Mouse (Mus musculus) brain, embryonic 18.5 days (tissue): ENCODE measurements around the gene Kcnt1.

Source experiments
- DNase-seq: peaks from one replicate; pipeline ENCODE4 v3.0.0-alpha.2; 2012; ENCODE audit warnings: low read depth, low spot score

The Kcnt1 gene

DNA sequence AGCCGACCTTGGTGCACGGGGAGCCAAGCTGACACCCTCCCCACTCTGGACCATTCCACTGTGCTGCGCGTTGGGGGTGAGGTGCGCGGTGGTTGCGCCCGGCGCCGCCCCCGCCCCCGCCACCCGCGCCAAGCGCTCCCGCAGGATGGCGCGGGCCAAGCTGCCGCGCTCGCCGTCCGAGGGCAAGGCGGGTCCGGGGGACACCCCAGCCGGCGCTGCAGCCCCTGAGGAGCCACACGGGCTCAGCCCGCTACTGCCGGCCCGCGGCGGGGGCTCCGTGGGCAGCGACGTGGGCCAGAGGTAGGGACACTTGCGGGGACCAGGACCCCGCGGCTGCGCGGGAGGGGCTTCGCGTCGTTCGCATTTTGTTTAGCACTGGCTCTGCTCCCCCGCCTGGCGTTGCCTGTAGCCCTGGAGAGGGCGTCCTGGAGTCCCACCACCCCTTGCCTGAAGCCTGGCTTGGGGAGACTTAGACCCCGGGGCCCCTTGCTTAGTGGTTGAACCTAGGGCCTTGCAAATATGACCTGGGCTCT, 14.3 kb downstream of the Kcnt1 start:
- no peak for DNase-seq

GRCm38 (mm10) chr2:25878516-25878915, 15.0 kb downstream of the Kcnt1 start:
- no peak for DNase-seq

GRCm38 (mm10) chr2:25879061-25879460, 15.5 kb downstream of the Kcnt1 start:
- DNase-seq, result no peak

- DNase-seq, result no peak
These were observed 18.7 kb downstream of the Kcnt1 start for GRCm38 (mm10) chr2:25882276-25882675.

DNA sequence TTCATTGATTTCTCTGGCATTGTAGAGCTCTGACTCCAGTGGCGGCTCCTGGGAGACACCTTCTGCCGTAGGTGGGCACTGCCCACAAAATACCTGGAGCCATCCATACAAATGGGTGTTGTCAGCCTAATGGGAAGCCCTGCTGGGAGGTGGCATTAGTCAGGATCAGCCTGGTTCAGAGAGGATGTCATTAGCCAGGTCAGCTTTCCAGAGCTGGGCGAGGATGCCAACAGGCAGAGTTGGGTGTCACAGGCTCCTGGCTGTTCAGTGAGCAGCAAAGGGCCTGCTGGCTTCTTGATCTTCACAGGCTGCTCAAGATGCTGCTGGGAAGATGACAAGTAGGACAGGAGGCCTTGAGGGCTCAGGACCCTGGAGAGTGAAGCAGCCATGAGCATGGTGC, 21.2 kb downstream of the Kcnt1 start:
- no peak for DNase-seq

DNA sequence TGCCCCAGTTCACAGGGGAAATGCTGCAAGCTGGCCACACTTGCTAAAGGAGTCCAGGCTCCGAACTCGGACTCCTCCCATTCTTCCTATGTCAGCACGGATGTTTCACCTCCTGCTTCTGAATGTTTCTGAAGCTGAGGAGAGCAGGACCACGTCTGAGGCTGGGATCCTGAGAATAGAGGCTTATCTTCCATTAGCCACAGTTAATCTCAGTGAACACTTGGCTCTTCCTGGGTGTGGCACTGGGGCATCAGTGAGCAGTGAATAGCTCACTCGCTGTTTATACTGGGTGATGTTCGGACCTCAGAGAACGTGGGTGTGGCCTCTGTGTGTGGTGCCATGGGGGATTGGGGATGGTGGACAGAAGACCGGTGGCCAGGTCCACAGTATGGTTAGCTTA, 23.7 kb downstream of the Kcnt1 start:
- DNase-seq, result no peak

- DNase-seq, result no peak
These were observed 24.6 kb downstream of the Kcnt1 start for GRCm38 (mm10) chr2:25888144-25888543.

DNA sequence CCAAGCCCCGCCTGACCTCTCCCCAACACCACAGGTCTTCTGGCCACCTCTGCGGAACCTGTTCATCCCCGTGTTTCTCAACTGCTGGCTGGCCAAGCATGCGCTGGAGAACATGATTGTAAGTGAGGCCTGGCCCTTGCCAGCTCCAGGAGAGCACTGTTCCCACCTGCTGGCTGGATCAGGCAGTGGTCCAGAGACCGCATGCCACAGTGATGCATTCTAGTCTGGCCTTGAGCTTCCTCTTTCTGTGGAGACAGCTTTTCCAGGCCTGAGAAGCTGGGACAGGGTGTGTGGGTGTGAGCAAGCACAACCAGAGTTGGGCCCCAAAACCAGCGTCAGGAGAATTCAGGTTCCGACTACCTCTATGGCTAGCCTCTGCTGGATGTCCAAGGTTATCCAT, 28.9 kb downstream of the Kcnt1 start:
- no peak for DNase-seq

GRCm38 (mm10) chr2:25898970-25899369, 35.4 kb downstream of the Kcnt1 start:
- no peak for DNase-seq

DNA sequence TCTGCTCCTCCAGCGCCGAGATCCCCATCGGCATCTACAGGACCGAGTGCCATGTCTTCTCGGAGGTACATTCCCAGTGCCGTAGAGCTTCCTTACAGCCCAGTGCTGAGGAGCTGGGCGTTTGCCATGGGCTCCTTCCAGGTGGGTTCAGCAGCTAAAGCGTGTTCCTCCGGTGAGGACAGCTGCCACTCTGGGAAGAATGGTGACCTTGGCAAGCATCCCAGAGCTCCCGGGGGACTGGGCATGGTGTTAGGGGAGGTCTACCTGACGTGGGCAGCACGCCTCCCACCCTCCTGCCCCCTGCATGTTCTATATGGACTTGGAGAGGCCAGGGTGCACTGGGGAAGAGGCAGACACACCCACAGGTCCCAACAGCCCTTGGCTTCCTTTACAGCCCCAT, 46.3 kb downstream of the Kcnt1 start:
- DNase-seq, result no peak

DNA sequence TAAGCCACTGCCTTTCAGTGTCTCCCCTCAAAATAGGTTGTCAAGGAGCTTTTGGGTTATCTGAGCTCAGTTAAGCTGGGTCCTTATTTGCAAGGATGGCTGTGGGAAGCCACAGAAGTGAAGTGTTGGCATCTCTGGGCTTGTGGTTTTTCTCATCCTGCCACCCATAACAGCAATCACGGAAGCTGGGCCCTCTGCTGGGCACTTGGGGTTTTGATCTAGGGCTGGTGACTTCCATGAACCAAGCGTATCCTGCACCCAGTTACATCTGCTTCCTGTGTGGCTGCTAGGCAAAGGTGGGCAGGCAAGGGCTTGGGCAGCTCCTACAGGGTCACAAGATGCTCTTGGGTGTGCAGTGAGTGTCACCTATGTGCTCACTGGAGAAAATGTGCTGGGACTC, 49.7 kb downstream of the Kcnt1 start:
- DNase-seq, result no peak

DNA sequence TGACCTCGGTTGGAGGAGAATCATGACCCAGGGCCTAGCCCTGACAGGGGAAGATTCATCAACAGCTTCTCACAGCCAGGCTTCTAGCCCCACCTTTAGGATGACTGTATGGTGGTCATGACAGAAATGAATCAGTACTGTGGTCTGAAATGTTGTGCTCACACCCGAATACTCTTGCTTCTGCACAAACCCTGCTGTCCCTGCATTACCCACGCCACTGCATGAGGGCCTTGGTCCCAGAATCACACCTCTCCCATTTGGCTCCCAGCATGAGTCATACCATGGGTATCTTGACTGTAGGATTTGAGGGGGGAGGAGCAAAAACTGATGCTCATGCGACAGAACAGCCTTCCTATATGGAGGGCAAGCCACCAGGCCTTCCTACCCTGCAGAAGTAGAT, 50.7 kb downstream of the Kcnt1 start:
- no peak for DNase-seq

GRCm38 (mm10) chr2:25914821-25915220, 51.3 kb downstream of the Kcnt1 start:
- no peak for DNase-seq

GRCm38 (mm10) chr2:25918408-25918807, 54.9 kb downstream of the Kcnt1 start:
- no peak for DNase-seq

GRCm38 (mm10) chr2:25919972-25920371, 56.4 kb downstream of the Kcnt1 start:
- no peak for DNase-seq

- DNase-seq, result no peak
These were observed 60.3 kb downstream of the Kcnt1 start for GRCm38 (mm10) chr2:25923799-25924198.

- DNase-seq, result no peak
These were observed 61.4 kb downstream of the Kcnt1 start for GRCm38 (mm10) chr2:25924934-25925333.

GRCm38 (mm10) chr2:25927821-25928220, 64.3 kb downstream of the Kcnt1 start:
- DNase-seq, result no peak

GRCm38 (mm10) chr2:25931249-25931859, 67.8 kb downstream of the Kcnt1 start:
- DNase-seq, result no peak

GRCm38 (mm10) chr2:25940503-25940902, 77.0 kb downstream of the Kcnt1 start:
- DNase-seq, result no peak

GRCm38 (mm10) chr2:25943822-25944221, 80.3 kb downstream of the Kcnt1 start:
- no peak for DNase-seq

DNA sequence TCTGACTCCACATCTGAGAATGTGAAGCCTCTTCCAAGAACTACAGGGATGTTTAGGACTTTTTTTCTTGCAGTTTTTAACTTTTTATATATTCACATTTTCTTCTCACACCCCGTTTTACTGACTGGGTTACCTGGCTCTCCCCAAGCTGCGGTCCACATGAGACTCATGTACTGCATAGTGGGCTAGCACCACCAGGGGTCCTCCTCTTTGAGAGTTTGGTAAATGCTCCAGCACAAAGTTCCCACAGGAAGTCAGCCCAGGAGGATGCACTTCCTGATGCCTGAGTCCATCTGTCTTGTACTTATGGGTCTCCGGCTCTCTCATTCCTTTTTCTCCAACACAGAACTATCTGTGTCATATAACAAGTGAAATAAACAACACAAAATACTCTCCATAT, 84.4 kb downstream of the Kcnt1 start:
- DNase-seq, result no peak

DNA sequence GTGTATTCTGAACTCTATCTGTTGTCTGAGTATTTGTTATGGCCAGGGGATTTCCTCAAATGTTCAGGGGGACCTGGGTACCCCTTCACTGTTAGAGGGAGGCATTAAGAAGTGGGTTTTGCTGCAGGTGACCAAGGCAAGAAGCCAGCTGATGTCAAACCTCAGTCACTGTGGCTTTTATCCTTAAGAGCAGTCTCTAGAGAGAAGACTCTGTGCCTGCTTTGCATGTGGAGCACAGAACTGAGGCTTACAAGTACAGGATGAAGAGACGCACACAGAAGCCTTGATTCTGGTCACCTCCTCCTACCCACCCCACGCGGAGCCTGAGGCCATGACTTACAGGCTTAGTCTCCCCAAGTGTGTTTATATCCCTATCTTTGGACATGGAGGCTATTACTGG, 85.8 kb downstream of the Kcnt1 start:
- DNase-seq, result no peak
